Mouse (Mus musculus): ENCODE measurements at regions not wholly inside any gene's neighbourhood (a gene's known extent, or its start where the extent isn't known, plus 50 kb on each side); places are given as distances from the start of the nearest gene placed in this dataset.

DNA sequence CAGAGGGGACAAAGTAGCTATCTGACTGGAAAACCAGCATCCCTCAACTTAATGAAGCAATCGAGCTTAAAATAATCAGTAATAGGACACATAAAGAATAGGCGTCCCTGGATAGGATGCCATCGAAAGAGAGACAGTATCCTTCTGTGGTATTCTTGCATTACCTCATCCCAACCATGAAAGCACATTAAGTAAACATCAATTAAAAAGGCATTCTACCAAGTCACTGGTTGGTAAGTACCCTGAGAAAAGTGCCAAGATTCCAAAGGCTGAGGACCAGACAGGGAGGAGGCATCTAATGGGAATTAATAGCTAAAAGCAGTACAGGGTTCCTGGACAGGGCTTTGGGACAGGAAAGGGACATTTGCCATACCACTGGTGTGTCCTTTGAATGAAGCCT is 118.8 kb downstream of the Lmo4 start:
- no peak for TF ChIP-seq CTCF (IDR thresholded peaks at IDR 0.05; ENCODE audit: low read depth, low read length)
- no peak for TF ChIP-seq POLR2A (IDR thresholded peaks at IDR 0.05; ENCODE audit: insufficient read depth, low read length)
